Mouse (Mus musculus): Measurements from ENCODE around the gene Mocs2. TPM values are rescaled to one million over a fixed set of nuclear protein-coding genes. Genes with fewer than 3 reads are reported as not detected.

Gene Mocs2
- polyA plus RNA-seq, 1 experiment from 2014 or later = 97.9 TPM

- no peak for ATAC-seq (ENCODE audit: insufficient read depth, low FRiP score, low read depth)
- no peaks in the 10 kb centered on the region for H3K27me3 ChIP-seq (replicated peaks)
- no peak overlapping the region for H3K4me3 ChIP-seq (replicated peaks)
- H3K4me1 ChIP-seq = peaks cover 3% of the 10 kb centered on the region; the same call in 1 of the 2 replicates
- H3K9me3 ChIP-seq = no peaks in the 10 kb centered on the region
- no peaks in the 10 kb centered on the region for H3K36me3 ChIP-seq
- H3K9ac ChIP-seq = no peak overlapping the region
- no peak overlapping the region for H3K27ac ChIP-seq
- 32% methylated on average over 15 of the region's 15 CpGs for WGBS
- no peak overlapping the region for H3K4me2 ChIP-seq
Measured at GRCm38 (mm10) chr13:114855573-114856268, 37.7 kb downstream of the Mocs2 start.

- H3K4me1 ChIP-seq = peaks cover 3% of the 10 kb centered on the region; the same call in 1 of the 2 replicates
- no peaks in the 10 kb centered on the region for H3K9me3 ChIP-seq
- ATAC-seq (ENCODE audit: insufficient read depth, low FRiP score, low read depth) = no peak
- no peaks in the 10 kb centered on the region for H3K36me3 ChIP-seq
- H3K27ac ChIP-seq = no peak overlapping the region
- H3K27me3 ChIP-seq (replicated peaks) = no peaks in the 10 kb centered on the region
- H3K4me3 ChIP-seq (replicated peaks) = no peak overlapping the region
- WGBS = 32% methylated on average over 7 of the region's 7 CpGs
- H3K4me2 ChIP-seq = no peak overlapping the region
- no peak overlapping the region for H3K9ac ChIP-seq
Measured at GRCm38 (mm10) chr13:114856269-114856627, 38.2 kb downstream of the Mocs2 start.

GRCm38 (mm10) chr13:114857525-114857924, 39.5 kb downstream of the Mocs2 start:
- ATAC-seq (ENCODE audit: insufficient read depth, low FRiP score, low read depth) = no peak

GRCm38 (mm10) chr13:114874738-114875137, 56.7 kb downstream of the Mocs2 start:
- no peaks in the 10 kb centered on the region for H3K27me3 ChIP-seq (replicated peaks)
- H3K4me2 ChIP-seq = no peak overlapping the region
- H3K9me3 ChIP-seq = no peaks in the 10 kb centered on the region
- no peak overlapping the region for H3K4me3 ChIP-seq (replicated peaks)
- no peak overlapping the region for H3K9ac ChIP-seq
- no peaks in the 10 kb centered on the region for H3K4me1 ChIP-seq
- no peak overlapping the region for H3K27ac ChIP-seq
- WGBS = 85% methylated on average over 6 of the region's 6 CpGs
- ATAC-seq (ENCODE audit: insufficient read depth, low FRiP score, low read depth) = no peak
- H3K36me3 ChIP-seq = no peaks in the 10 kb centered on the region

More at GRCm38 (mm10) chr13:114857525-114857924, 39.5 kb downstream of the Mocs2 start:
- 75% methylated on average over 4 of the region's 4 CpGs for WGBS
- Histone ChIP-seq H3K27ac (no peak overlapping the region), H3K4me1 (peaks cover 3% of the 10 kb centered on the region; the same call in 1 of the 2 replicates), H3K4me3 (replicated peaks) (no peak overlapping the region), H3K9me3 (no peaks in the 10 kb centered on the region), H3K27me3 (replicated peaks) (no peaks in the 10 kb centered on the region), H3K9ac (no peak overlapping the region), H3K36me3 (no peaks in the 10 kb centered on the region), H3K4me2 (no peak overlapping the region)

GRCm38 (mm10) chr13:114876005-114876520, 58.0 kb downstream of the Mocs2 start:
- Histone ChIP-seq H3K27me3 (replicated peaks) (no peaks in the 10 kb centered on the region), H3K36me3 (no peaks in the 10 kb centered on the region), H3K9me3 (no peaks in the 10 kb centered on the region), H3K9ac (no peak overlapping the region), H3K27ac (no peak overlapping the region), H3K4me1 (no peaks in the 10 kb centered on the region), H3K4me2 (no peak overlapping the region), H3K4me3 (replicated peaks) (no peak overlapping the region)
- no peak for ATAC-seq (ENCODE audit: insufficient read depth, low FRiP score, low read depth)
- WGBS = 80% methylated on average over 2 of the region's 2 CpGs

GRCm38 (mm10) chr13:114878667-114879066, 60.6 kb downstream of the Mocs2 start:
- WGBS = 74% methylated on average over 11 of the region's 11 CpGs
- H3K9ac ChIP-seq = no peak overlapping the region
- H3K4me3 ChIP-seq (replicated peaks) = no peak overlapping the region
- no peaks in the 10 kb centered on the region for H3K27me3 ChIP-seq (replicated peaks)
- ATAC-seq (ENCODE audit: insufficient read depth, low FRiP score, low read depth) = no peak
- H3K4me2 ChIP-seq = no peak overlapping the region
- H3K9me3 ChIP-seq = no peaks in the 10 kb centered on the region
- H3K4me1 ChIP-seq = no peaks in the 10 kb centered on the region
- no peak overlapping the region for H3K27ac ChIP-seq
- H3K36me3 ChIP-seq = no peaks in the 10 kb centered on the region

Other genes with a start within 250 kb of the Mocs2 start
- gene Itga2, start 113.9 kb downstream of the Mocs2 start, polyA plus RNA-seq (2015; fragmentation: Nextera tagmentation; extraction: Ambion mirVana) = 8.6 and 9.2 TPM in 2 replicates